Mouse (Mus musculus) 416B (cell line): ENCODE results near the gene Mvb12b.

Source experiments
- DNase-seq: peaks from one replicate; pipeline ENCODE4 v3.0.0; 2011; ENCODE audit warnings: low read depth

Gene Mvb12b

GRCm38 (mm10) chr2:33783419-33783818 lies 104.3 kb downstream of the Mvb12b start:
- no peak for DNase-seq

GRCm38 (mm10) chr2:33781655-33782400 lies 105.9 kb downstream of the Mvb12b start:
- no peak for DNase-seq

GRCm38 (mm10) chr2:33778466-33778865 lies 109.3 kb downstream of the Mvb12b start:
- DNase-seq, result no peak

GRCm38 (mm10) chr2:33777051-33777450 lies 110.7 kb downstream of the Mvb12b start:
- DNase-seq, result no peak

GRCm38 (mm10) chr2:33774884-33775283 lies 112.9 kb downstream of the Mvb12b start:
- DNase-seq, result no peak

- no peak for DNase-seq
Measured at GRCm38 (mm10) chr2:33774106-33774505, 113.6 kb downstream of the Mvb12b start.

- no peak for DNase-seq
Measured at GRCm38 (mm10) chr2:33772439-33772838, 115.3 kb downstream of the Mvb12b start.

- no peak for DNase-seq
Measured at GRCm38 (mm10) chr2:33771388-33771787, 116.4 kb downstream of the Mvb12b start.

GRCm38 (mm10) chr2:33770526-33771130 lies 117.1 kb downstream of the Mvb12b start:
- no peak for DNase-seq

GRCm38 (mm10) chr2:33764476-33764875 lies 123.3 kb downstream of the Mvb12b start:
- DNase-seq, result no peak

- no peak for DNase-seq
Measured at GRCm38 (mm10) chr2:33762210-33762609, 125.5 kb downstream of the Mvb12b start.

- DNase-seq, result no peak
Measured at GRCm38 (mm10) chr2:33760571-33760991, 127.2 kb downstream of the Mvb12b start.

GRCm38 (mm10) chr2:33759447-33759846 lies 128.3 kb downstream of the Mvb12b start:
- no peak for DNase-seq

- peak; percentile 97 for DNase-seq
Measured at GRCm38 (mm10) chr2:33755633-33756020, 132.1 kb downstream of the Mvb12b start.

GRCm38 (mm10) chr2:33754980-33755632 lies 132.6 kb downstream of the Mvb12b start:
- no peak for DNase-seq

GRCm38 (mm10) chr2:33754317-33754633 lies 133.5 kb downstream of the Mvb12b start:
- no peak for DNase-seq

GRCm38 (mm10) chr2:33753630-33754316 lies 134.0 kb downstream of the Mvb12b start:
- no peak for DNase-seq

- no peak for DNase-seq
Measured at GRCm38 (mm10) chr2:33750611-33751010, 137.1 kb downstream of the Mvb12b start.

- peak; percentile 73 for DNase-seq
Measured at GRCm38 (mm10) chr2:33746471-33746870, 141.3 kb downstream of the Mvb12b start.

GRCm38 (mm10) chr2:33745724-33746123 lies 142.0 kb downstream of the Mvb12b start:
- DNase-seq, result no peak

GRCm38 (mm10) chr2:33737128-33737527 lies 150.6 kb downstream of the Mvb12b start:
- DNase-seq, result no peak

GRCm38 (mm10) chr2:33736722-33737121 lies 151.0 kb downstream of the Mvb12b start:
- peak; percentile 55 for DNase-seq
